Mouse (Mus musculus) liver, postnatal 0 days (tissue): Measurements from ENCODE around the gene Zcchc10. TPM values are rescaled to one million over a fixed set of nuclear protein-coding genes. Genes with fewer than 3 reads are reported as not detected.
"Not testable (repeated sequence)": the region's sequence is repeated elsewhere in the genome, so short reads cannot be mapped to it uniquely, and the experiment has no call there.

ENCODE experiments used
- ATAC-seq: fragments of 200-750 bp; cut with Nextera tagmentation; 2 replicates; pipeline ENCODE4 v1.8.0; 2017; ENCODE audit warnings: mild to moderate bottlenecking, moderate library complexity
- DNase-seq: peaks from one replicate; pipeline ENCODE4 v3.0.0-alpha.2; 2016
- H3K27ac ChIP-seq: fragments of 300-500 bp; sonication (generic); 2 replicates; pipeline ENCODE4 v1.5.1; 2014; ENCODE audit warnings: antibody characterized with exemption, moderate library complexity, mild to moderate bottlenecking, low read depth
- H3K27me3 ChIP-seq: fragments of 300-500 bp; sonication (generic); 2 replicates; pipeline ENCODE4 v1.6.1; 2014; ENCODE audit warnings: low read length, control low read depth, mixed read lengths; ENCODE audit not compliant: insufficient read depth
- H3K36me3 ChIP-seq: fragments of 300-500 bp; sonication (generic); replicated peaks from 2 replicates; pipeline ENCODE4 v1.6.1; 2014; ENCODE audit warnings: mild to moderate bottlenecking, control low read depth, low read length, moderate library complexity, mixed read lengths; ENCODE audit not compliant: insufficient read depth
- H3K4me1 ChIP-seq: fragments of 300-500 bp; sonication (generic); 2 replicates; pipeline ENCODE4 v1.6.1; 2014; ENCODE audit warnings: antibody characterized with exemption, mild to moderate bottlenecking, control low read depth; ENCODE audit not compliant: insufficient read depth
- H3K4me2 ChIP-seq: fragments of 300-500 bp; sonication (generic); 2 replicates; pipeline ENCODE4 v1.6.1; 2014; ENCODE audit warnings: low read depth, mild to moderate bottlenecking, low read length, moderate library complexity, mixed read lengths
- H3K4me3 ChIP-seq: fragments of 300-500 bp; sonication (generic); 2 replicates; pipeline ENCODE4 v1.5.1; 2014; ENCODE audit warnings: low read depth, low read length
- H3K9ac ChIP-seq: fragments of 300-500 bp; sonication (generic); replicated peaks from 2 replicates; pipeline ENCODE4 v1.6.1; 2014; ENCODE audit warnings: mild to moderate bottlenecking, moderate library complexity
- H3K9me3 ChIP-seq: fragments of 300-500 bp; sonication (generic); 2 replicates; pipeline ENCODE4 v1.6.1; 2016; ENCODE audit warnings: mild to moderate bottlenecking, control low read depth, low read length, mixed read lengths
- CTCF ChIP-seq: sonication (generic); IDR thresholded peaks from 2 replicates; pipeline ENCODE4 v1.5.1; 2016; ENCODE audit warnings: antibody characterized with exemption, low read depth
- EP300 ChIP-seq: IDR thresholded peaks from 2 replicates; pipeline ENCODE4 v1.6.1; 2016; ENCODE audit warnings: antibody characterized with exemption, low read depth, mild to moderate bottlenecking
- WGBS: fragments of 180-500 bp; shearing (Covaris S2); extraction: QIAGEN DNeasy Blood & Tissue Kit; methylation state at CpG from one replicate; pipeline ENCODE4 v1.1.7; 2014; ENCODE audit not compliant: insufficient replicate concordance; 5-methylcytosine and 5-hydroxymethylcytosine counted together
- polyA plus RNA-seq: library from polyadenylated mRNA; unstranded; fragments of >200 nt; fragmentation: Nextera tagmentation; extraction: Ambion mirVana; gene quantifications from 2 replicates; pipeline ENCODE4 v1.2.1, GENCODE M21; 2015

Gene Zcchc10
- polyA plus RNA-seq = 6.0 and 7.4 TPM in 2 replicates

- H3K4me1 ChIP-seq = peaks cover 7% of the 10 kb centered on the region
- H3K4me2 ChIP-seq = peak within 1 kb of the TSS; percentile 91
- peaks cover 15% of the 10 kb centered on the region for H3K36me3 ChIP-seq
- WGBS = under 1% methylated on average over 21 of the region's 21 CpGs
- no peak within 1 kb of the TSS for H3K27ac ChIP-seq
- peak; percentile 98 for ATAC-seq
- DNase-seq = peak; percentile 91
- peak within 1 kb of the TSS; percentile 75 for H3K4me3 ChIP-seq
- H3K27me3 ChIP-seq = no peaks in the 10 kb centered on the region
- H3K9me3 ChIP-seq = no peaks in the 10 kb centered on the region
- no peak for TF ChIP-seq EP300
- no peak for TF ChIP-seq CTCF
- peak within 1 kb of the TSS; percentile 76 for H3K9ac ChIP-seq
Measured at GRCm38 (mm10) chr11:53324512-53324968, at the start of gene Zcchc10. TSS of gene Zcchc10 (plus strand) at chr11:53324679.

GRCm38 (mm10) chr11:53275358-53275757 is 49.1 kb upstream of the Zcchc10 start:
- Histone ChIP-seq H3K4me1 (no peaks in the 10 kb centered on the region), H3K4me2 (no peak overlapping the region), H3K4me3 (no peak overlapping the region), H3K36me3 (peaks cover 69% of the 10 kb centered on the region), H3K27me3 (no peaks in the 10 kb centered on the region), H3K27ac (no peak overlapping the region), H3K9ac (no peak overlapping the region), H3K9me3 (no peaks in the 10 kb centered on the region)
- 88% methylated on average over 3 of the region's 3 CpGs for WGBS
- ATAC-seq (no peak), DNase-seq (no peak)
- TF ChIP-seq CTCF (no peak), EP300 (no peak)

GRCm38 (mm10) chr11:53278411-53278810 is 46.1 kb upstream of the Zcchc10 start:
- Histone ChIP-seq H3K27ac (no peak overlapping the region), H3K4me1 (no peaks in the 10 kb centered on the region), H3K9me3 (no peaks in the 10 kb centered on the region), H3K9ac (no peak overlapping the region), H3K4me2 (no peak overlapping the region), H3K27me3 (no peaks in the 10 kb centered on the region), H3K36me3 (peaks cover 68% of the 10 kb centered on the region), H3K4me3 (no peak overlapping the region)
- TF ChIP-seq CTCF (no peak), EP300 (no peak)
- ATAC-seq (no peak), DNase-seq (no peak)
- 82% methylated on average over 4 of the region's 4 CpGs for WGBS

GRCm38 (mm10) chr11:53285885-53286284 is 38.6 kb upstream of the Zcchc10 start:
- no peak overlapping the region for H3K27ac ChIP-seq
- DNase-seq (no peak), ATAC-seq (no peak)
- peaks cover 88% of the 10 kb centered on the region for H3K36me3 ChIP-seq
- no peak for TF ChIP-seq EP300
- no peak for TF ChIP-seq CTCF
- WGBS = 67% methylated on average over 6 of the region's 6 CpGs
- H3K4me2 ChIP-seq = no peak overlapping the region
- no peak overlapping the region for H3K9ac ChIP-seq
- no peaks in the 10 kb centered on the region for H3K9me3 ChIP-seq
- H3K4me1 ChIP-seq = no peaks in the 10 kb centered on the region
- H3K4me3 ChIP-seq = no peak overlapping the region
- no peaks in the 10 kb centered on the region for H3K27me3 ChIP-seq

- H3K27me3 ChIP-seq, H3K4me2 ChIP-seq, ATAC-seq, H3K4me1 ChIP-seq, H3K4me3 ChIP-seq, DNase-seq, H3K9ac ChIP-seq, H3K9me3 ChIP-seq, H3K27ac ChIP-seq: not testable (repeated sequence)
- 80% methylated on average over 2 of the region's 2 CpGs for WGBS
- peaks cover 69% of the 10 kb centered on the region for H3K36me3 ChIP-seq
Measured at GRCm38 (mm10) chr11:53290187-53290586, 34.3 kb upstream of the Zcchc10 start.

- H3K27ac ChIP-seq = no peak overlapping the region
- no peak overlapping the region for H3K9ac ChIP-seq
- H3K4me1 ChIP-seq = peaks cover 10% of the 10 kb centered on the region
- no peak overlapping the region for H3K4me2 ChIP-seq
- H3K9me3 ChIP-seq = no peaks in the 10 kb centered on the region
- no peak for ATAC-seq
- TF ChIP-seq EP300 (no peak), CTCF (no peak)
- peaks cover 63% of the 10 kb centered on the region for H3K36me3 ChIP-seq
- no peaks in the 10 kb centered on the region for H3K27me3 ChIP-seq
- WGBS = 92% methylated on average over 11 of the region's 11 CpGs
- no peak overlapping the region for H3K4me3 ChIP-seq
- no peak for DNase-seq
Measured at GRCm38 (mm10) chr11:53290871-53291270, 33.6 kb upstream of the Zcchc10 start.

- no peak for DNase-seq
- Histone ChIP-seq H3K9ac (no peak overlapping the region), H3K27ac (peak overlapping the region; percentile 36; the same call in 1 of the 2 replicates), H3K36me3 (peaks cover 33% of the 10 kb centered on the region), H3K4me1 (peaks cover 31% of the 10 kb centered on the region), H3K4me2 (no peak overlapping the region), H3K27me3 (no peaks in the 10 kb centered on the region), H3K4me3 (no peak overlapping the region), H3K9me3 (no peaks in the 10 kb centered on the region)
- 59% methylated on average over 5 of the region's 5 CpGs for WGBS
- peak; percentile 73; the same call in 1 of the 2 replicates for TF ChIP-seq EP300
- no peak for TF ChIP-seq CTCF
- peak; percentile 79 for ATAC-seq
Measured at GRCm38 (mm10) chr11:53294441-53294840, 30.0 kb upstream of the Zcchc10 start.
